Mouse (Mus musculus): ENCODE data around the gene Mok. TPM values are rescaled to one million over a fixed set of nuclear protein-coding genes. Genes with fewer than 3 reads are reported as not detected.
"Not testable (repeated sequence)": the region's sequence is repeated elsewhere in the genome, so short reads cannot be mapped to it uniquely, and the experiment has no call there.

Gene Mok
- total RNA-seq (2014; fragmentation: Nextera tagmentation) (0.42 and 0.67 TPM in 2 replicates), total RNA-seq (2017) (0.05 TPM in 1 of 2 replicates, not detected in the other)

- ATAC-seq (replicated peaks; ENCODE audit: low FRiP score, low TSS enrichment, poor library complexity, severe bottlenecking) = peak; percentile 53
Measured at GRCm38 (mm10) chr12:110840348-110841198, at the start of gene Mok. Mok (minus strand) TSS chr12:110840939.

GRCm38 (mm10) chr12:110889036-110890020 is 48.6 kb upstream of the Mok start, which contains the start of the genes Cinp and Tecpr2:
Cinp (minus strand) TSS chr12:110889145.
Tecpr2 (plus strand) TSS chr12:110889264.
- ATAC-seq (replicated peaks; ENCODE audit: low FRiP score, low TSS enrichment, poor library complexity, severe bottlenecking) = peak; percentile 93

GRCm38 (mm10) chr12:110888606-110889005 is 47.9 kb upstream of the Mok start:
- ATAC-seq (replicated peaks; ENCODE audit: low FRiP score, low TSS enrichment, poor library complexity, severe bottlenecking) = peak; percentile 14

GRCm38 (mm10) chr12:110888106-110888505 is 47.4 kb upstream of the Mok start:
- ATAC-seq (replicated peaks; ENCODE audit: low FRiP score, low TSS enrichment, poor library complexity, severe bottlenecking) = no peak

- no peak for ATAC-seq (replicated peaks; ENCODE audit: low FRiP score, low TSS enrichment, poor library complexity, severe bottlenecking)
Measured at GRCm38 (mm10) chr12:110885251-110885650, 44.5 kb upstream of the Mok start.

- ATAC-seq (replicated peaks; ENCODE audit: low FRiP score, low TSS enrichment, poor library complexity, severe bottlenecking) = no peak
Measured at GRCm38 (mm10) chr12:110882291-110882690, 41.6 kb upstream of the Mok start.

- no peak for ATAC-seq (replicated peaks; ENCODE audit: low FRiP score, low TSS enrichment, poor library complexity, severe bottlenecking)
Measured at GRCm38 (mm10) chr12:110875351-110875750, 34.6 kb upstream of the Mok start.

- ATAC-seq (replicated peaks; ENCODE audit: low FRiP score, low TSS enrichment, poor library complexity, severe bottlenecking) = no peak
Measured at GRCm38 (mm10) chr12:110871247-110871646, 30.5 kb upstream of the Mok start.

GRCm38 (mm10) chr12:110870107-110870506 is 29.4 kb upstream of the Mok start:
- peak; percentile 86 for ATAC-seq (replicated peaks; ENCODE audit: low FRiP score, low TSS enrichment, poor library complexity, severe bottlenecking)

- no peak for ATAC-seq (replicated peaks; ENCODE audit: low FRiP score, low TSS enrichment, poor library complexity, severe bottlenecking)
Measured at GRCm38 (mm10) chr12:110865989-110866388, 25.2 kb upstream of the Mok start.

GRCm38 (mm10) chr12:110865571-110865970 is 24.8 kb upstream of the Mok start:
- ATAC-seq (replicated peaks; ENCODE audit: low FRiP score, low TSS enrichment, poor library complexity, severe bottlenecking) = no peak

GRCm38 (mm10) chr12:110864008-110864407 is 23.3 kb upstream of the Mok start:
- no peak for ATAC-seq (replicated peaks; ENCODE audit: low FRiP score, low TSS enrichment, poor library complexity, severe bottlenecking)

GRCm38 (mm10) chr12:110861256-110861655 is 20.5 kb upstream of the Mok start:
- ATAC-seq (replicated peaks; ENCODE audit: low FRiP score, low TSS enrichment, poor library complexity, severe bottlenecking) = no peak

GRCm38 (mm10) chr12:110860293-110860692 is 19.6 kb upstream of the Mok start:
- no peak for ATAC-seq (replicated peaks; ENCODE audit: low FRiP score, low TSS enrichment, poor library complexity, severe bottlenecking)

GRCm38 (mm10) chr12:110858681-110859080 is 17.9 kb upstream of the Mok start:
- ATAC-seq (replicated peaks; ENCODE audit: low FRiP score, low TSS enrichment, poor library complexity, severe bottlenecking) = not testable (repeated sequence)

- ATAC-seq (replicated peaks; ENCODE audit: low FRiP score, low TSS enrichment, poor library complexity, severe bottlenecking) = 0 out of 2 replicates have a peak, but pooled peaks have one; percentile 43
Measured at GRCm38 (mm10) chr12:110857196-110857595, 16.5 kb upstream of the Mok start.

GRCm38 (mm10) chr12:110854786-110855737 is 14.3 kb upstream of the Mok start:
- no peak for ATAC-seq (replicated peaks; ENCODE audit: low FRiP score, low TSS enrichment, poor library complexity, severe bottlenecking)

- no peak for ATAC-seq (replicated peaks; ENCODE audit: low FRiP score, low TSS enrichment, poor library complexity, severe bottlenecking)
Measured at GRCm38 (mm10) chr12:110851923-110852322, 11.2 kb upstream of the Mok start.

- ATAC-seq (replicated peaks; ENCODE audit: low FRiP score, low TSS enrichment, poor library complexity, severe bottlenecking) = peak; percentile 80
Measured at GRCm38 (mm10) chr12:110851414-110851813, 10.7 kb upstream of the Mok start.
